9 mouse cellular contexts compared by ENCODE assay signal in genomic region chr9:107566855-107567254, GRCm38 (mm10). TPM values are rescaled to one million over a fixed set of nuclear protein-coding genes. Genes with fewer than 3 reads are reported as not detected.
DNase-seq lines count a peak whose midpoint lies in the region; ATAC-seq and TF ChIP-seq lines count a peak whose summit lies in the region.
"Had no signal": no experiment of that assay in that cellular context is flagged by ENCODE, and none has a peak within 500 bp of the region (broad histone marks: within the 10 kb centered on the region; RNA-seq: fewer than 3 reads in every experiment).

No protein-coding gene starts in this region.

- peak overlapping the region; percentile 34; the same call in 1 of the 2 replicates for H3K9ac ChIP-seq in intestine, embryonic 16.5 days (ENCODE audit: low read depth, low read length)
- H3K9ac ChIP-seq in liver, embryonic 16.5 days (ENCODE audit: low read depth, low read length) = peak overlapping the region; percentile 21; the same call in 1 of the 2 replicates

- no peak for TF ChIP-seq CTCF in bone marrow macrophage, adult 2 months (IDR thresholded peaks at IDR 0.05; ENCODE audit: low read depth, low read length)

- no peak for TF ChIP-seq POLR2A in bone marrow macrophage, adult 2 months (IDR thresholded peaks at IDR 0.05; ENCODE audit: borderline replicate concordance, low read depth, low read length)

- no peak overlapping the region for H3K4me3 ChIP-seq in bone marrow macrophage, adult 2 months (ENCODE audit: insufficient read depth, low read length)
- peak overlapping the region; percentile 95 for H3K4me3 ChIP-seq in embryonic facial prominence, embryonic 10.5 days
- peak overlapping the region; percentile 13; the same call in 1 of the 2 replicates for H3K4me3 ChIP-seq in intestine, embryonic 16.5 days (ENCODE audit: low read length)
- no peak overlapping the region for H3K4me3 ChIP-seq in liver, embryonic 16.5 days (ENCODE audit: low read depth, low read length)

- peak overlapping the region; percentile 35 for H3K27ac ChIP-seq in bone marrow macrophage, adult 2 months (ENCODE audit: insufficient read depth, low read depth, low read length)
- peak overlapping the region; percentile 95 for H3K27ac ChIP-seq in embryonic facial prominence, embryonic 10.5 days (replicated peaks)
- H3K27ac ChIP-seq in intestine, embryonic 16.5 days (ENCODE audit: low read length) = peak overlapping the region; percentile 72
- H3K27ac ChIP-seq in liver, embryonic 16.5 days (ENCODE audit: low read length) = peak overlapping the region; percentile 92

- 51% methylated on average over 3 of the region's 3 CpGs for whole genome bisulfite sequencing in embryonic facial prominence, embryonic 10.5 days
- 44% methylated on average over 3 of the region's 3 CpGs for WGBS in intestine, embryonic 16.5 days
- 38% methylated on average over 3 of the region's 3 CpGs for WGBS in liver, embryonic 16.5 days (ENCODE audit: insufficient replicate concordance)

- H3K9me3 ChIP-seq in embryonic facial prominence, embryonic 10.5 days = no peaks in the 10 kb centered on the region
- H3K9me3 ChIP-seq in intestine, embryonic 16.5 days (ENCODE audit: control insufficient read depth, low read length) = no peaks in the 10 kb centered on the region
- no peaks in the 10 kb centered on the region for H3K9me3 ChIP-seq in liver, embryonic 16.5 days (replicated peaks; ENCODE audit: control insufficient read depth, low read length)

- peaks cover 49% of the 10 kb centered on the region for H3K4me1 ChIP-seq in bone marrow macrophage, adult 2 months (ENCODE audit: control insufficient read depth, insufficient read depth, low read length)
- peaks cover 84% of the 10 kb centered on the region for H3K4me1 ChIP-seq in embryonic facial prominence, embryonic 10.5 days
- H3K4me1 ChIP-seq in intestine, embryonic 16.5 days (ENCODE audit: control insufficient read depth, insufficient read depth, low read length) = peaks cover 51% of the 10 kb centered on the region
- H3K4me1 ChIP-seq in liver, embryonic 16.5 days (ENCODE audit: control insufficient read depth, low read depth, low read length) = peaks cover 66% of the 10 kb centered on the region

- H3K27me3 ChIP-seq in embryonic facial prominence, embryonic 10.5 days (replicated peaks; ENCODE audit: low read depth, poor library complexity, severe bottlenecking) = no peaks in the 10 kb centered on the region
- no peaks in the 10 kb centered on the region for H3K27me3 ChIP-seq in intestine, embryonic 16.5 days (replicated peaks; ENCODE audit: control insufficient read depth, insufficient read depth, low read length)
- no peaks in the 10 kb centered on the region for H3K27me3 ChIP-seq in liver, embryonic 16.5 days (ENCODE audit: control insufficient read depth, insufficient read depth, low read depth, low read length)

- H3K36me3 ChIP-seq in embryonic facial prominence, embryonic 10.5 days (replicated peaks) = peaks cover 47% of the 10 kb centered on the region
- peaks cover 7% of the 10 kb centered on the region; the same call in 1 of the 2 replicates for H3K36me3 ChIP-seq in intestine, embryonic 16.5 days (ENCODE audit: control insufficient read depth, insufficient read depth, low read length)
- peaks cover 4% of the 10 kb centered on the region for H3K36me3 ChIP-seq in liver, embryonic 16.5 days (ENCODE audit: control insufficient read depth, insufficient read depth)

- no peak for ATAC-seq in intestine, embryonic 16.5 days
- no peak for ATAC-seq in liver, embryonic 16.5 days (ENCODE audit: low read depth)

- peak overlapping the region; percentile 32; the same call in 1 of the 2 replicates for H3K4me2 ChIP-seq in intestine, embryonic 16.5 days (ENCODE audit: low read depth, low read length)
- peak overlapping the region; percentile 81; the same call in 1 of the 2 replicates for H3K4me2 ChIP-seq in liver, embryonic 16.5 days (ENCODE audit: low read depth, low read length)

- no peak for DNase-seq in embryonic facial prominence, embryonic 10.5 days (ENCODE audit: low spot score)
- no peak for DNase-seq in thymus, postnatal 10 days (ENCODE audit: low spot score in 2 of 2)
- DNase-seq in ovary, postnatal 10 days (ENCODE audit: low spot score) = no peak
- no peak for DNase-seq in natural killer cell, adult 2 months (ENCODE audit: low spot score in 2 of 2)
- no peak for DNase-seq in right cerebral cortex, adult 2 months (ENCODE audit: low spot score in 2 of 2)
- DNase-seq: thymus, postnatal 25 days had no signal

RNA-seq across cellular contexts. Expression of gene Hyal2, which starts 0.9 kb away (rescaled TPM):
- polyA plus RNA-seq in bone marrow macrophage, adult 2 months (2012; ENCODE audit: insufficient read depth, insufficient read length, missing spikeins) = 8.8 and 10.3 TPM in 2 replicates
- polyA plus RNA-seq in embryonic facial prominence, embryonic 10.5 days (2016; fragmentation: Nextera tagmentation; extraction: Ambion mirVana) = 154 and 157 TPM in 2 replicates
- 88.2 and 91.2 TPM in 2 replicates for polyA plus RNA-seq in intestine, embryonic 16.5 days (2015; fragmentation: Nextera tagmentation; extraction: Ambion mirVana)
- 48.9 and 50.2 TPM in 2 replicates for polyA plus RNA-seq in liver, embryonic 16.5 days (2015; fragmentation: Nextera tagmentation; extraction: Ambion mirVana)

RNA-seq across cellular contexts. Expression of gene Tusc2, which starts 3.8 kb away (rescaled TPM):
- 23.0 and 23.6 TPM in 2 replicates for polyA plus RNA-seq in bone marrow macrophage, adult 2 months (2012; ENCODE audit: insufficient read depth, insufficient read length, missing spikeins)
- 63.4 and 67.3 TPM in 2 replicates for polyA plus RNA-seq in embryonic facial prominence, embryonic 10.5 days (2016; fragmentation: Nextera tagmentation; extraction: Ambion mirVana)
- polyA plus RNA-seq in intestine, embryonic 16.5 days (2015; fragmentation: Nextera tagmentation; extraction: Ambion mirVana) = 49.6 and 50.6 TPM in 2 replicates
- 29.1 and 29.4 TPM in 2 replicates for polyA plus RNA-seq in liver, embryonic 16.5 days (2015; fragmentation: Nextera tagmentation; extraction: Ambion mirVana)

RNA-seq across cellular contexts. Expression of gene Hyal1, which starts 9.9 kb away (rescaled TPM):
- polyA plus RNA-seq in bone marrow macrophage, adult 2 months (2012; ENCODE audit: insufficient read depth, insufficient read length, missing spikeins) = 2.3 and 4.7 TPM in 2 replicates
- 8.4 and 9.1 TPM in 2 replicates for polyA plus RNA-seq in embryonic facial prominence, embryonic 10.5 days (2016; fragmentation: Nextera tagmentation; extraction: Ambion mirVana)
- 5.8 and 5.9 TPM in 2 replicates for polyA plus RNA-seq in intestine, embryonic 16.5 days (2015; fragmentation: Nextera tagmentation; extraction: Ambion mirVana)
- 3.3 and 3.8 TPM in 2 replicates for polyA plus RNA-seq in liver, embryonic 16.5 days (2015; fragmentation: Nextera tagmentation; extraction: Ambion mirVana)

RNA-seq across cellular contexts. Expression of gene Naa80, which starts 11.8 kb away (rescaled TPM):
- 16.9 and 21.1 TPM in 2 replicates for polyA plus RNA-seq in bone marrow macrophage, adult 2 months (2012; ENCODE audit: insufficient read depth, insufficient read length, missing spikeins)
- 18.9 and 20.3 TPM in 2 replicates for polyA plus RNA-seq in embryonic facial prominence, embryonic 10.5 days (2016; fragmentation: Nextera tagmentation; extraction: Ambion mirVana)
- 19.2 and 20.2 TPM in 2 replicates for polyA plus RNA-seq in intestine, embryonic 16.5 days (2015; fragmentation: Nextera tagmentation; extraction: Ambion mirVana)
- polyA plus RNA-seq in liver, embryonic 16.5 days (2015; fragmentation: Nextera tagmentation; extraction: Ambion mirVana) = 10.5 and 14.1 TPM in 2 replicates

RNA-seq across cellular contexts. Expression of gene Hyal3, which starts 13.8 kb away (rescaled TPM):
- polyA plus RNA-seq in bone marrow macrophage, adult 2 months (2012; ENCODE audit: insufficient read depth, insufficient read length, missing spikeins) = 0.29 and 0.59 TPM in 2 replicates
- 0.48 and 0.96 TPM in 2 replicates for polyA plus RNA-seq in embryonic facial prominence, embryonic 10.5 days (2016; fragmentation: Nextera tagmentation; extraction: Ambion mirVana)
- 0.66 and 0.68 TPM in 2 replicates for polyA plus RNA-seq in intestine, embryonic 16.5 days (2015; fragmentation: Nextera tagmentation; extraction: Ambion mirVana)
- 0.89 and 0.96 TPM in 2 replicates for polyA plus RNA-seq in liver, embryonic 16.5 days (2015; fragmentation: Nextera tagmentation; extraction: Ambion mirVana)

Comparison
In these comparisons a context has a peak if more than half of its experiments do, and no peak if none do; other contexts are left out.
1. H3K27ac ChIP-seq: peak in every context shown above with its lines; median percentile 95 in embryonic facial prominence, embryonic 10.5 days; 92 in liver, embryonic 16.5 days; 72 in intestine, embryonic 16.5 days; 35 in bone marrow macrophage, adult 2 months.
2. H3K4me3 ChIP-seq: peak in embryonic facial prominence, embryonic 10.5 days (single experiment) and intestine, embryonic 16.5 days (single experiment); none in bone marrow macrophage, adult 2 months (single experiment) and liver, embryonic 16.5 days (single experiment).